Mouse (Mus musculus) heart, adult 18-20 months (tissue): ENCODE data around the gene Hic1. TPM values are rescaled to one million over a fixed set of nuclear protein-coding genes. Genes with fewer than 3 reads are reported as not detected.

Experiments used
- DNase-seq, 2 experiments: peaks; one replicate each; pipeline ENCODE4 v3.0.0; 2021 to 2022; ENCODE audit warnings: mixed read lengths in 1 of 2
- total RNA-seq, 2 experiments: library from RNA; stranded (reverse); gene quantifications; 2 replicates each; pipeline ENCODE4 v1.2.3; 2021

Gene Hic1
- total RNA-seq, 2 experiments from 2014 or later: 6.6 to 11.5 TPM

GRCm38 (mm10) chr11:75167643-75168589 lies 1.4 kb downstream of the Hic1 start:
- DNase-seq: peak; percentile 74 to 75

- DNase-seq: peak; percentile 62 to 75
Measured at GRCm38 (mm10) chr11:75166861-75167642, 2.3 kb downstream of the Hic1 start.

- DNase-seq: peak in 1 of 2 experiments; percentile 72
Measured at GRCm38 (mm10) chr11:75166193-75166842, 3.0 kb downstream of the Hic1 start.

GRCm38 (mm10) chr11:75165441-75166192 lies 3.7 kb downstream of the Hic1 start:
- peak; percentile 91 to 93 for DNase-seq

GRCm38 (mm10) chr11:75164750-75165149 lies 4.6 kb downstream of the Hic1 start:
- peak in 1 of 2 experiments; percentile 54 for DNase-seq

- DNase-seq: peak in 1 of 2 experiments; percentile 27
Measured at GRCm38 (mm10) chr11:75164051-75164450, 5.3 kb downstream of the Hic1 start.

GRCm38 (mm10) chr11:75163379-75163778 lies 5.9 kb downstream of the Hic1 start:
- DNase-seq: peak in 1 of 2 experiments; percentile 51

GRCm38 (mm10) chr11:75162591-75163080 lies 6.7 kb downstream of the Hic1 start:
- peak in 1 of 2 experiments; percentile 20 for DNase-seq

GRCm38 (mm10) chr11:75161417-75162008 lies 7.8 kb downstream of the Hic1 start:
- DNase-seq: peak in 1 of 2 experiments; percentile 42

GRCm38 (mm10) chr11:75160954-75161353 lies 8.4 kb downstream of the Hic1 start:
- peak in 1 of 2 experiments; percentile 16 for DNase-seq

- DNase-seq: peak; percentile 62 to 79
Measured at GRCm38 (mm10) chr11:75159564-75159963, 9.8 kb downstream of the Hic1 start.

- DNase-seq: peak; percentile 45 to 50
Measured at GRCm38 (mm10) chr11:75158432-75158831, 10.9 kb downstream of the Hic1 start.

- DNase-seq: peak in 1 of 2 experiments; percentile 19
Measured at GRCm38 (mm10) chr11:75157901-75158300, 11.4 kb downstream of the Hic1 start.

GRCm38 (mm10) chr11:75157037-75157436 lies 12.3 kb downstream of the Hic1 start:
- DNase-seq: peak; percentile 51 to 66

GRCm38 (mm10) chr11:75156416-75156815 lies 12.9 kb downstream of the Hic1 start:
- DNase-seq: peak in 1 of 2 experiments; percentile 29

GRCm38 (mm10) chr11:75155985-75156384 lies 13.3 kb downstream of the Hic1 start:
- peak in 1 of 2 experiments; percentile 12 for DNase-seq

- DNase-seq: peak in 1 of 2 experiments; percentile 23
Measured at GRCm38 (mm10) chr11:75154053-75154585, 15.2 kb downstream of the Hic1 start.

GRCm38 (mm10) chr11:75152603-75153557 lies 16.4 kb downstream of the Hic1 start:
- peak; percentile 77 to 80 for DNase-seq

- no peak for DNase-seq
Measured at GRCm38 (mm10) chr11:75150346-75150745, 19.0 kb downstream of the Hic1 start.
